Mouse (Mus musculus): ENCODE measurements around the gene C2cd4c.

- TF ChIP-seq CTCF (conservative IDR thresholded peaks at IDR 0.05; ENCODE audit: insufficient read depth, insufficient read length, low read depth, low read length) (no peak), POLR2A (IDR thresholded peaks at IDR 0.05; ENCODE audit: low read depth, low read length) (no peak)
These were observed 2.5 kb downstream of the C2cd4c start for GRCm38 (mm10) chr10:79611296-79611695.
